Mouse (Mus musculus) small intestine, adult 2 months (tissue): ENCODE results near the gene B3galnt1.

Experiments
- CTCF ChIP-seq: fragments of 200-500 bp; IDR thresholded peaks from 2 replicates; pipeline ENCODE4 v1.5.1; 2012; ENCODE audit warnings: low read depth, mild to moderate bottlenecking, control low read depth, inconsistent platforms, low read length, moderate library complexity, mixed read lengths; ENCODE audit not compliant: insufficient replicate concordance, insufficient read length; ENCODE audit errors: extremely low read depth
- POLR2A ChIP-seq: fragments of 200-500 bp; IDR thresholded peaks from 2 replicates; pipeline ENCODE4 v1.6.1; 2012; ENCODE audit warnings: low read depth, mild to moderate bottlenecking, control low read depth, inconsistent platforms, low read length, moderate library complexity

DNA sequence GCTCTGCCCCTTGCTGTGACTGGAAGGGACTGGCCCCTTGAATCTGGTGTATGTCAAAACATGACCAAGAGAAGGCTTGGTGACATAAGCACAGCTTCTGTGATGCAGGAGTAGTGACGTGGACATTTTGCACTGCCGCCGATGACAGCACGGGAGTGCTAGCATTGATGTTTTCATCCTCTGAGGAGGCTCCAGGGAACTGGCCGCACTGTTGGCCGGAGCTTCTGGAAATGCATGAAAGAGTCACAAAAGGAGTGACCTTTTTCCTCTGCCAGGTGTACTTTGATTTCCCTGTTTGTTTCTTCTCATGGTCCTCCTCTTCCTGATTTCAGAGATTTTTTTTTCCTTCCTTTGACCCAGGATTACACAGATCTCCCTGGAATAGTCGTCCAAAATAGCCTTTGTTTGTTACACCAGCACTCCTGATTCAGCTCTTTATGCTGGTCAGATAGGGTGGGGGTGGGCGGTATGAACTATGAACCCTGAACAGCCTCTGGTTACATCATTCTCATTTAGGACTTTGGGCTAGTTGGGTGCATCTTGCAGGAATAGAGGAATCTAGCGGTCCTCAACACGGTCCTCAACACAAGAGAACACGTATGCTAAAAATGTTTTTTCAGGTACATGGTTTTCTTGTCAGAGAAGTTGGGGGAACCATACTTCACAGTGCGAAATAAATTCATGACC is 42.5 kb downstream of the B3galnt1 start:
- TF ChIP-seq CTCF: no peak
- no peak for TF ChIP-seq POLR2A
